24 mouse cellular contexts compared by ENCODE assay signal in genomic region chr6:85478416-85478815, GRCm38 (mm10). TPM values are rescaled to one million over a fixed set of nuclear protein-coding genes. Genes with fewer than 3 reads are reported as not detected.
"Had no signal": no experiment of that assay in that cellular context is flagged by ENCODE, and none has a peak within 500 bp of the region (broad histone marks: within the 10 kb centered on the region; RNA-seq: fewer than 3 reads in every experiment).

No protein-coding gene starts in this region.

- H3K9ac ChIP-seq: limb, embryonic 13.5 days; liver, embryonic 12.5 days; liver, embryonic 15.5 days; lung, embryonic 15.5 days; midbrain, embryonic 13.5 days; neural tube, embryonic 13.5 days had no signal

- H3K4me3 ChIP-seq: limb, embryonic 13.5 days; liver, embryonic 12.5 days; liver, embryonic 15.5 days; lung, embryonic 15.5 days; megakaryocyte, embryonic 14.5 days; midbrain, embryonic 10.5 days; midbrain, embryonic 13.5 days; myocyte; neural tube, embryonic 13.5 days had no signal

- H3K9me3 ChIP-seq: limb, embryonic 13.5 days; liver, embryonic 12.5 days; liver, embryonic 15.5 days; lung, embryonic 15.5 days; midbrain, embryonic 10.5 days; midbrain, embryonic 13.5 days; neural tube, embryonic 13.5 days had no signal

- DNase-seq: kidney, adult 9 months; kidney, postnatal 14 days; kidney, postnatal 4 days; left cerebral cortex, postnatal 4 days; liver; lung, adult 18-20 months; lung, postnatal 10 days; lung, postnatal 36 days; thymus, adult 2 months; thymus, postnatal 25 days had no signal

- H3K4me1 ChIP-seq: liver, embryonic 12.5 days; liver, embryonic 15.5 days; lung, embryonic 15.5 days; midbrain, embryonic 13.5 days had no signal

- H3K36me3 ChIP-seq: limb, embryonic 13.5 days; liver, embryonic 12.5 days; liver, embryonic 15.5 days; lung, embryonic 15.5 days had no signal

- H3K27ac ChIP-seq: limb, embryonic 13.5 days; liver, embryonic 12.5 days; liver, embryonic 15.5 days; lung, embryonic 15.5 days; midbrain, embryonic 10.5 days; midbrain, embryonic 13.5 days; neural tube, embryonic 13.5 days; stomach, postnatal 0 days had no signal

RNA-seq across cellular contexts. Expression of gene Fbxo41, which starts 24.4 kb away (rescaled TPM):
- polyA plus RNA-seq: liver, embryonic 15.5 days; myocyte had no signal

RNA-seq across cellular contexts. Expression of gene Egr4, which starts 35.0 kb away (rescaled TPM):
- polyA plus RNA-seq: limb, embryonic 13.5 days; liver, embryonic 12.5 days; liver, embryonic 15.5 days; lung, embryonic 15.5 days; midbrain, embryonic 10.5 days; midbrain, embryonic 13.5 days; midbrain, embryonic 16.5 days; myocyte; neural tube, embryonic 13.5 days; small intestine, adult 2 months; stomach, embryonic 14.5 days; stomach, postnatal 0 days; urinary bladder, adult 2 months had no signal
